Mouse (Mus musculus) heart, adult 2 months (tissue): Measurements from ENCODE around the gene Gm38119.

Experiments used
- CTCF ChIP-seq: fragments of 200-600 bp; IDR thresholded peaks from 2 replicates; pipeline ENCODE4 v1.8.1; 2022; ENCODE audit warnings: antibody characterized with exemption, mild to moderate bottlenecking, moderate library complexity
- EP300 ChIP-seq: fragments of 200-500 bp; IDR thresholded peaks from 2 replicates; pipeline ENCODE4 v1.6.1; 2011; ENCODE audit warnings: low read depth, low read length, control low read depth; ENCODE audit not compliant: insufficient read depth
- POLR2A ChIP-seq: fragments of 200-500 bp; IDR thresholded peaks from 2 replicates; pipeline ENCODE4 v1.6.1; 2011; ENCODE audit warnings: mild to moderate bottlenecking, low read depth, low read length, control low read depth; ENCODE audit not compliant: insufficient read depth

GRCm38 (mm10) chr3:92708974-92709373 lies 29.9 kb downstream of the Gm38119 start, which contains the start of gene Lce1e:
- TF ChIP-seq CTCF (no peak), EP300 (no peak), POLR2A (no peak)
